Mouse (Mus musculus) intestine, postnatal 0 days (tissue): ENCODE results near the gene Jph2. TPM values are rescaled to one million over a fixed set of nuclear protein-coding genes. Genes with fewer than 3 reads are reported as not detected.

Experiments
- ATAC-seq: fragments of 200-750 bp; cut with Nextera tagmentation; 2 replicates; pipeline ENCODE4 v1.8.0; 2017; ENCODE audit warnings: mild to moderate bottlenecking, moderate TSS enrichment, moderate library complexity
- H3K27ac ChIP-seq: fragments of 300-500 bp; sonication (generic); 2 replicates; pipeline ENCODE4 v1.5.1; 2014; ENCODE audit warnings: mild to moderate bottlenecking, low read depth, low read length, moderate library complexity
- H3K27me3 ChIP-seq: fragments of 300-500 bp; sonication (generic); replicated peaks from 2 replicates; pipeline ENCODE4 v1.6.1; 2014; ENCODE audit warnings: low read length, mixed read lengths; ENCODE audit not compliant: control insufficient read depth, insufficient read depth
- H3K36me3 ChIP-seq: fragments of 300-500 bp; sonication (generic); 2 replicates; pipeline ENCODE4 v1.6.1; 2014; ENCODE audit warnings: mild to moderate bottlenecking, moderate library complexity; ENCODE audit not compliant: control insufficient read depth, insufficient read depth
- H3K4me1 ChIP-seq: fragments of 300-500 bp; sonication (generic); replicated peaks from 2 replicates; pipeline ENCODE4 v1.6.1; 2014; ENCODE audit warnings: antibody characterized with exemption, low read length, mixed read lengths; ENCODE audit not compliant: control insufficient read depth, insufficient read depth
- H3K4me2 ChIP-seq: fragments of 300-500 bp; sonication (generic); replicated peaks from 2 replicates; pipeline ENCODE4 v1.6.1; 2014; ENCODE audit warnings: low read depth, mild to moderate bottlenecking, moderate library complexity
- H3K4me3 ChIP-seq: fragments of 300-500 bp; sonication (generic); 2 replicates; pipeline ENCODE4 v1.5.1; 2014; ENCODE audit warnings: low read depth, low read length
- H3K9ac ChIP-seq: fragments of 300-500 bp; sonication (generic); 2 replicates; pipeline ENCODE4 v1.6.1; 2014; ENCODE audit warnings: mild to moderate bottlenecking, low read depth, low read length
- H3K9me3 ChIP-seq: fragments of 300-500 bp; sonication (generic); 2 replicates; pipeline ENCODE4 v1.6.1; 2016; ENCODE audit warnings: mixed run types; ENCODE audit not compliant: control insufficient read depth
- CTCF ChIP-seq: sonication (generic); IDR thresholded peaks from 2 replicates; pipeline ENCODE4 v1.5.1; 2016; ENCODE audit warnings: low read depth, mild to moderate bottlenecking, control low read depth, antibody characterized with exemption, moderate library complexity
- WGBS: fragments of 180-500 bp; shearing (Covaris S2); extraction: QIAGEN DNeasy Blood & Tissue Kit; methylation state at CpG from one replicate; pipeline ENCODE4 v1.1.7; 2014; 5-methylcytosine and 5-hydroxymethylcytosine counted together
- polyA plus RNA-seq: library from polyadenylated mRNA; unstranded; fragments of >200 nt; fragmentation: Nextera tagmentation; extraction: Ambion mirVana; gene quantifications from 2 replicates; pipeline ENCODE4 v1.2.1, GENCODE M21; 2015

Jph2 gene
- polyA plus RNA-seq, 1 experiment from 2014 or later = 9.8 TPM

DNA sequence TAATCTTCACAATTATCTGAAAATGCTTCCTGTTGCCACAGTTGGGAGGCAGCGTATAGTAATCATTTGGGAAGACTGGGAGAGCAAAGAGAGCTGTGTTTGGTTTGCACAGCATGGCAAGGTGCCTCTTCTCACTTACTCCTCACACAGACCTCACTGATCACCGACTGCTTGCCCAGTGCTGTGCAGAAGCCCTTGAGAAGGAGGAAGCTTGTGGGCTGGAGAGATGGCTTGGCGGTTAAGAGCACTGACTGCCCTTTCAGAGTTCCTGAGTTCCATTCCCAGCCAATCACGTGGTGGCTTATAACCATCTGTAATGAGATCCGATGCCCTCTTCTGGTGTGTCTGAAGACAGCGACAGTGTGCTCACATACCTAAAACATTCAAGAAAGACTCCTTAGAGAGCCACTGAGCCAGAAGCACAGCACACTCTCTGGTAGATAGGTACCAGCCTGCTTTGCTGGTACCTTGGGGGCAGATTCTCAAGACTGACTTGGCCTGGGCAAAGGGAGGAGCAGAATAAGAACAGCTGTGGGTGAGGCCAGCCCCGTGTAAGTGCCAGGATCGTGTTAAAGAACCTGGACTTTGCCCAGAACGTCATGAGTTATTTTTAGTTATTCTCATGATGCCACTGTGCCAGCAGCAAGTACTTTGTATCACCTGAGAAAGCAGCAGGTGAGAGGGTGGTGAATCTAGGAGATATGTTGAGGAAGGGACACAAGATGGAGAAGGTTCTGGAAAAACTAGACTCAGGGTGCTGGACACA is 25.3 kb upstream of the Jph2 start:
- peak; percentile 26; the same call in 1 of the 2 replicates for TF ChIP-seq CTCF

DNA sequence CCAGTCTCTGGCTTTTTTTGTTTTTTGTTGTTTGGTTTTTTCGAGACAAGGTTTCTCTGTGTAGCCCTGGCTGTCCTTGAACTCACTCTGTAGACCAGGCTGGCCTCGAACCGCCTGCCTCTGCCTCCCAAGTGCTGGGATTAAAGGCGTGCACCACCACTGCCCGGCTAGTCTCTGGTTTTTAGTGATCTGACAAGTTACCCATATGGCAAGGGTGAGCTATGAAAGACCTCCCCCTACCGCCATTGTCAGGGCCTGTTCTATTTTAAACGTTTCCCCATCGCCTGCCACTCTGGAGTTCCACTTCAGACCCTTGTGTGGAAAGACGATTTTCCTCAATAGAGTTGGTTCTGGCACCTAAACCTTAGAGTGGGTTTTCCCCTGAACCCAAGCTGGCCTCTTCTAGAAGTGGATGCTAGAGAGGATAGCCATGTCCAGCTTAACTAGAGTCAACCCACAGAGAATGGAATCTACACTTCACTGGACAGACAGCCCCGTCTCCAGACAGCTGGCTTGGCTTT is 22.6 kb upstream of the Jph2 start:
- peak overlapping the region; percentile 69 for H3K4me2 ChIP-seq
- H3K4me3 ChIP-seq = peak overlapping the region; percentile 93
- H3K27me3 ChIP-seq = no peaks in the 10 kb centered on the region
- TF ChIP-seq CTCF = no peak
- H3K36me3 ChIP-seq = no peaks in the 10 kb centered on the region
- no peaks in the 10 kb centered on the region for H3K9me3 ChIP-seq
- peaks cover 11% of the 10 kb centered on the region; the same call in 1 of the 2 replicates for H3K4me1 ChIP-seq
- peak overlapping the region; percentile 78 for H3K9ac ChIP-seq
- ATAC-seq = no peak
- 0 out of 2 replicates have a peak overlapping the region, but pooled peaks have one; percentile 99 for H3K27ac ChIP-seq
- WGBS = 21% methylated on average over 10 of the region's 10 CpGs

More for the DNA sequence above, 25.3 kb upstream of the Jph2 start:
- no peaks in the 10 kb centered on the region for H3K9me3 ChIP-seq
- no peak overlapping the region for H3K9ac ChIP-seq
- ATAC-seq = peak; percentile 43
- no peaks in the 10 kb centered on the region for H3K27me3 ChIP-seq
- H3K4me3 ChIP-seq = no peak overlapping the region
- peaks cover 9% of the 10 kb centered on the region; the same call in 1 of the 2 replicates for H3K4me1 ChIP-seq
- 49% methylated on average over 9 of the region's 9 CpGs for WGBS
- H3K4me2 ChIP-seq = peak overlapping the region; percentile 32; the same call in 1 of the 2 replicates
- H3K36me3 ChIP-seq = no peaks in the 10 kb centered on the region
- peak overlapping the region; percentile 65 for H3K27ac ChIP-seq

DNA sequence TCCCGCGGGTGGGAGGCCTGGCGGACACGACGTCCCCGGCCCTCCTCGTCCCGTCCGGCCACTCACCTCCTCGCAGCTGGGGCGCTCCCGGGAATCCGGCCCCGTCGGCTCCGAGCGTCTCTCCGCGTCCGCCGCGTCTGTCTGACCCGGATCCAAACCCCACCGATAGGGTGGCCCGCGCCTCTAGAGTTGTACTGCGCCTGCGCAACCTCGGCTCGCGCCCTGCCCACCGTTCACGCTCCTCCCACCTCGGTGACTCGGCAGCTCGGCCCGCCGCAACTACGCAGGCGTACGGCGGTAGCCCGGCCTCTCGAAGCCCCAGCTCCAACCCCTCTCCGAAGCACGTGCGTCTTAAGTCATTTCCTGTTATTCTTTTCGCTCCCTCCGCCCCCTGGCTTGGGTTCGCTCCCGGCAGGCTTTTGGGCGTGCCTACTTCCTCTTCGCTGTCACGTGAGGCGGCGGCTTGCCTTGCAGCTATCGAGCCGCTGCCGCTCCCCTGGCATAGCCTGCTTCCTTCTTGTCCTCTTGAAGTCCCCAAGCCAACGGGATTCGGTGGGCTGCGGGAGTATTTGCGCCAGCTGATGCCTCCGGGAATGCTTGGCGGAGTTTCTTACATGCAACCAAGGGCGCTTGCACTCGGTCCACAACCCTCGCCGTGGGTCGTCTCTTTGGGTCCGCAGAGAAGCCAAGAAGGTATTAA is 21.7 kb upstream of the Jph2 start:
- H3K9me3 ChIP-seq = no peaks in the 10 kb centered on the region
- peak overlapping the region; percentile 96 for H3K9ac ChIP-seq
- WGBS = under 1% methylated on average over 62 of the region's 71 CpGs

DNA sequence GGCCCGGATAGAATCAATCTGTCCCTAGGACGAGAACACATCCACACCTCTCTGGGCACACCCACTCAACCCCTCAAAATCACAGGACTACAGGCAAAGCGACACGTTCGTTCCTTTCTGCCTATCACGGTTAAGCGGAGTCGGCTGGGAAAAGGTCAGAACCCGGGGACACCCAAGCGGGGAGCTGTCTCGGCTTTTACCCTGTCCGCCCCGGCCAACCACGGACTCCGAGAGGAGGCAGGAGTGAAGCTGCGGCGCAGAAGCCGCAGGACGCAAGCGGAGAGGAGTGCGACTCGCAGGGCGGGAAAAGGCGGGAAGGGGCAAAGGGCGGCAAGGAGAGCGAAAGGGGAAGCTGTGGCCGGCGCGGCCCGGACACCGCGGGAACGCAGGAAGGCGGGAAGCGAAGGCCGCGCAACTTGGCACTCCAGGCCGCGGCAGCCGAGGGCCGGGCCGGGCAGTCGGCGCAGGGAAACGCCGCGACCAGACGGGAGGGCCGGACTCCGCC is 21.1 kb upstream of the Jph2 start:
- H3K27ac ChIP-seq = peak overlapping the region; percentile 99
- TF ChIP-seq CTCF = no peak
- H3K4me2 ChIP-seq = peak overlapping the region; percentile 69
- peaks cover 9% of the 10 kb centered on the region; the same call in 1 of the 2 replicates for H3K4me1 ChIP-seq
- H3K9me3 ChIP-seq = no peaks in the 10 kb centered on the region
- peak; percentile 61 for ATAC-seq
- H3K4me3 ChIP-seq = peak overlapping the region; percentile 93
- H3K27me3 ChIP-seq = no peaks in the 10 kb centered on the region
- peak overlapping the region; percentile 96 for H3K9ac ChIP-seq
- peaks cover 6% of the 10 kb centered on the region; the same call in 1 of the 2 replicates for H3K36me3 ChIP-seq
- 0% methylated on average over 40 of the region's 50 CpGs for WGBS

More for the DNA sequence above, 21.7 kb upstream of the Jph2 start:
- peak; percentile 93 for ATAC-seq
- Histone ChIP-seq H3K36me3 (peaks cover 2% of the 10 kb centered on the region; the same call in 1 of the 2 replicates), H3K27me3 (no peaks in the 10 kb centered on the region), H3K4me2 (peak overlapping the region; percentile 69), H3K4me3 (peak overlapping the region; percentile 93), H3K27ac (peak overlapping the region; percentile 99), H3K4me1 (peaks cover 11% of the 10 kb centered on the region; the same call in 1 of the 2 replicates)
- TF ChIP-seq CTCF = peak; percentile 45; the same call in 1 of the 2 replicates

DNA sequence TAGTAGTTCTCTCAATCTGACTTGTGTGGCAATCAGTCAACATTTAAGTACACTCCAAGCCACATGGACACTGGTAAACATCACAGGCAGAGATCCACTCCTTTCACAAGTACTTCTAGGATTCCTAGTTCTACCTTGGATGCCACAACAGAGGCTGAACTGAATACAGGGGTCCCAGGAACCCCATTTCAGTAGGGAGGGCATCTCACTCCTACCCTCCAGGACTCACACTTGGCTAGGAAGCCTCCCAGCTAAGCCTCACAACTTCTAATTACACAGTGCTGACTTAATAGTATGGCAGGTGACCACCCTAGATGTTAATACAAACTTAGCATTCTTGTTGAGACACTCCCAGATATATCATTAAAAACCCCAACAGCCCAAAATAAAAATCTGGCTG is 20.0 kb upstream of the Jph2 start:
- TF ChIP-seq CTCF = no peak
- peak overlapping the region; percentile 96 for H3K9ac ChIP-seq
- H3K27ac ChIP-seq = no peak overlapping the region
- H3K27me3 ChIP-seq = no peaks in the 10 kb centered on the region
- peak overlapping the region; percentile 69 for H3K4me2 ChIP-seq
- no peak for ATAC-seq
- H3K4me3 ChIP-seq = peak overlapping the region; percentile 93
- peaks cover 6% of the 10 kb centered on the region for H3K36me3 ChIP-seq
- peaks cover 5% of the 10 kb centered on the region; the same call in 1 of the 2 replicates for H3K4me1 ChIP-seq
- no peaks in the 10 kb centered on the region for H3K9me3 ChIP-seq

DNA sequence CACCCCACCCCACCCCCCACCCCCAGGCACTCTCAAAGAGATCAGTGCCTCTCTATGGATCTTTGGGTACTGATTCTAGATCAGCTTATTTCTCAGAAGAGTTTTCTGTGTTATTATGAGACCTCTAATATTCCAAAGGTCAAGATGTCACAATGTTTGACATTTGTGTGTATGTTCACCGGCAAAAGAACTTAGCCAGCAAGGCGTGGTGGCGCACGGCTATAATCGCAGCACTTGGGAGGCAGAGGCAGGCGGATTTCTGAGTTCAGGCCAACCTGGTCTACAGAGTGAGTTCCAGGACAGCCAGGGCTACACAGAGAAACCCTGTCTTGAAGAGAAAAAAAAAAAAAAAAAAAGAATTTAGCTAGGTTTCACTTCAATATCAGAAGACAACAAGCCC is 19.2 kb upstream of the Jph2 start:
- ATAC-seq = no peak
- Histone ChIP-seq H3K9ac (no peak overlapping the region), H3K4me2 (no peak overlapping the region), H3K27me3 (no peaks in the 10 kb centered on the region), H3K27ac (no peak overlapping the region), H3K9me3 (no peaks in the 10 kb centered on the region), H3K4me3 (no peak overlapping the region), H3K36me3 (peaks cover 13% of the 10 kb centered on the region), H3K4me1 (0 out of 2 replicates have a peak, but pooled peaks cover 5% of the 10 kb centered on the region)
- TF ChIP-seq CTCF = no peak
- WGBS = 55% methylated on average over 6 of the region's 6 CpGs
